Mouse (Mus musculus) heart, embryonic 14.5 days (tissue): ENCODE data around the gene Tmem131l. TPM values are rescaled to one million over a fixed set of nuclear protein-coding genes. Genes with fewer than 3 reads are reported as not detected.

Experiments
- ATAC-seq: fragments of 200-750 bp; cut with Nextera tagmentation; 2 replicates; pipeline ENCODE4 v1.8.0; 2017; ENCODE audit warnings: low read depth, moderate TSS enrichment; ENCODE audit not compliant: insufficient number of reproducible peaks, insufficient read depth, low FRiP score
- H3K27ac ChIP-seq, 2 experiments: fragments of 200-500 bp in 1 of 2; fragments of 300-500 bp in 1 of 2; sonication (generic) in 1 of 2; replicated peaks in 1 of 2; 2 replicates each; pipeline ENCODE4 v1.5.1; 2012 to 2014; ENCODE audit warnings: low read depth in 2 of 2, low read length in 2 of 2, control low read depth in 1 of 2, mild to moderate bottlenecking in 1 of 2, mixed read lengths in 1 of 2; ENCODE audit not compliant: control insufficient read depth in 1 of 2, insufficient read depth in 1 of 2
- H3K27me3 ChIP-seq: fragments of 300-500 bp; sonication (generic); 2 replicates; pipeline ENCODE4 v1.6.1; 2014; ENCODE audit warnings: mild to moderate bottlenecking, low read length, control low read depth; ENCODE audit not compliant: control insufficient read depth, insufficient read depth
- H3K36me3 ChIP-seq: fragments of 300-500 bp; sonication (generic); 2 replicates; pipeline ENCODE4 v1.6.1; 2014; ENCODE audit warnings: mild to moderate bottlenecking, control low read depth, low read length, mixed read lengths; ENCODE audit not compliant: control insufficient read depth, insufficient read depth
- H3K4me1 ChIP-seq, 2 experiments: fragments of 200-500 bp in 1 of 2; fragments of 300-500 bp in 1 of 2; sonication (generic) in 1 of 2; 2 replicates each; pipeline ENCODE4 v1.6.1; 2012 to 2014; ENCODE audit warnings: low read length in 2 of 2, control low read depth in 1 of 2, mixed read lengths in 1 of 2; ENCODE audit not compliant: control insufficient read depth in 2 of 2, insufficient read depth in 2 of 2
- H3K4me2 ChIP-seq: fragments of 300-500 bp; sonication (generic); 2 replicates; pipeline ENCODE4 v1.6.1; 2014; ENCODE audit warnings: mild to moderate bottlenecking, low read length
- H3K4me3 ChIP-seq, 2 experiments: fragments of 200-500 bp in 1 of 2; fragments of 300-500 bp in 1 of 2; sonication (generic) in 1 of 2; 2 replicates each; pipeline ENCODE4 v1.5.1; 2012 to 2014; ENCODE audit warnings: low read length in 2 of 2, mild to moderate bottlenecking in 2 of 2, control low read depth in 1 of 2, low read depth in 1 of 2, moderate library complexity in 1 of 2; ENCODE audit not compliant: control insufficient read depth in 1 of 2, insufficient read depth in 1 of 2
- H3K9ac ChIP-seq: fragments of 300-500 bp; sonication (generic); 2 replicates; pipeline ENCODE4 v1.6.1; 2014; ENCODE audit warnings: mild to moderate bottlenecking, low read length
- H3K9me3 ChIP-seq: fragments of 300-500 bp; sonication (generic); 2 replicates; pipeline ENCODE4 v1.6.1; 2016; ENCODE audit warnings: low read length, control low read depth; ENCODE audit not compliant: control insufficient read depth
- WGBS: fragments of 180-500 bp; shearing (Covaris S2); extraction: QIAGEN DNeasy Blood & Tissue Kit; methylation state at CpG from one replicate; pipeline ENCODE4 v1.1.7; 2014; 5-methylcytosine and 5-hydroxymethylcytosine counted together
- polyA plus RNA-seq: library from polyadenylated mRNA; unstranded; fragments of >200 nt; fragmentation: Nextera tagmentation; extraction: Ambion mirVana; gene quantifications from 2 replicates; pipeline ENCODE4 v1.2.1, GENCODE M21; 2014

Tmem131l gene
- polyA plus RNA-seq, 1 experiment from 2014 or later: 30.6 TPM

- no peak overlapping the region for H3K27ac ChIP-seq
- H3K9me3 ChIP-seq: no peaks in the 10 kb centered on the region
- H3K4me3 ChIP-seq: no peak overlapping the region
- H3K4me2 ChIP-seq: no peak overlapping the region
- H3K36me3 ChIP-seq: no peaks in the 10 kb centered on the region
- 89% methylated on average over 13 of the region's 13 CpGs for WGBS
- ATAC-seq: no peak
- no peak overlapping the region for H3K9ac ChIP-seq
- H3K27me3 ChIP-seq: no peaks in the 10 kb centered on the region
- H3K4me1 ChIP-seq: peaks cover 4% of the 10 kb centered on the region in 2 experiments; a peak in 3 of 4 replicates
Measured at GRCm38 (mm10) chr3:83857621-83858020, 182.4 kb downstream of the Tmem131l start.

GRCm38 (mm10) chr3:83855643-83856042 is 184.3 kb downstream of the Tmem131l start:
- Histone ChIP-seq H3K27me3 (no peaks in the 10 kb centered on the region), H3K4me3 (no peak overlapping the region), H3K27ac (no peak overlapping the region), H3K4me1 (no peaks in the 10 kb centered on the region), H3K4me2 (no peak overlapping the region), H3K36me3 (no peaks in the 10 kb centered on the region), H3K9ac (no peak overlapping the region), H3K9me3 (no peaks in the 10 kb centered on the region)
- whole genome bisulfite sequencing: 82% methylated on average over 5 of the region's 5 CpGs
- ATAC-seq: no peak

GRCm38 (mm10) chr3:83849341-83849740 is 190.6 kb downstream of the Tmem131l start:
- Histone ChIP-seq H3K9ac (no peak overlapping the region), H3K36me3 (no peaks in the 10 kb centered on the region), H3K4me1 (no peaks in the 10 kb centered on the region), H3K27ac (no peak overlapping the region), H3K9me3 (no peaks in the 10 kb centered on the region), H3K4me2 (no peak overlapping the region), H3K27me3 (no peaks in the 10 kb centered on the region), H3K4me3 (no peak overlapping the region)
- WGBS: 75% methylated on average over 2 of the region's 2 CpGs
- ATAC-seq: no peak

Other genes with a start within 250 kb of the Tmem131l start
- 2.5 and 2.6 TPM in 2 replicates for gene Tlr2, start 198.4 kb downstream of the Tmem131l start, polyA plus RNA-seq
- gene Mnd1, start 115.6 kb upstream of the Tmem131l start, polyA plus RNA-seq: 10.2 and 10.7 TPM in 2 replicates
- 0.32 and 0.39 TPM in 2 replicates for gene Gm6525, start 133.9 kb upstream of the Tmem131l start, polyA plus RNA-seq